In the genomic region with DNA sequence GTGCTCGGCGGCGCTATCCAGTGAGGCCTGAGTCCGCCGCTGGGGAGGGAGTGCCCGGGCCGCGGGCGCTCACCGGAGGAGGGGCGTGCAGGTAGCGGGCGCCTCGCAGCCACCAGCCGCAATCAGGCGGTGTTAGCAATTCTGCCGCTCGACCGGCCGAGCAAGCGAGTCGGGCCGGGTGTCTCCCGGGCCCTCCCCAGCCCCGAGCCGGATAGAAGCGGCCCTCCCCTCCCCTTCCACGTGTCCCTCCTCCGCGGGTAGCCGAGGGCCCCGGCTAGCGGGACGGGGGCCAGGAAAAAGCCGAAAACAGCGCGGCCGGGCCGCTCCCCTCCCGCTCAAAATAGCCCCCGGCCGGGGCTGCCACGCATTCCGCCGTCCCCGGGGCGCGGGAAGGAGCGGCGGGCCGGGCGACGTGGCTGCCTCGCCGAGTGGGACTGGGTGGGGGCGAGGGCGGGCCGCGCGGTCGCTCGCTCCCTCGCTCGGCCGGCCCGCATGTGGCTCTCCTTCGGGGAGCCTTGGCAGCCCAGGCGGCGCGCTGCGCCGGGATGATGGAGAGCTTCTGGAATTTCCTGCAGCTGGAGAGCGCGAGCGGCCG, we compare ENCODE assay signal across 8 mouse cellular contexts. TPM values are rescaled to one million over a fixed set of nuclear protein-coding genes. Genes with fewer than 3 reads are reported as not detected.
DNase-seq lines count a peak whose midpoint lies in the region; ATAC-seq and TF ChIP-seq lines count a peak whose summit lies in the region.

No protein-coding gene starts in this region.

- 1% methylated on average over 76 of the region's 76 CpGs for WGBS in cerebellum, adult 2 months
- under 1% methylated on average over 74 of the region's 76 CpGs for WGBS in heart, embryonic 10.5 days
- WGBS in kidney, postnatal 0 days: under 1% methylated on average over 59 of the region's 76 CpGs

- H3K27ac ChIP-seq in cerebellum, adult 2 months (ENCODE audit: insufficient read depth, low read length): no peak overlapping the region
- H3K27ac ChIP-seq in cortical plate, adult 2 months (ENCODE audit: insufficient read depth, low read length): no peak overlapping the region
- peak overlapping the region; percentile 96 for H3K27ac ChIP-seq in heart, embryonic 10.5 days
- peak overlapping the region; percentile 90 for H3K27ac ChIP-seq in kidney, postnatal 0 days

- no peak for TF ChIP-seq POLR2A in cerebellum, adult 2 months (IDR thresholded peaks at IDR 0.05; ENCODE audit: borderline replicate concordance, insufficient read depth, low read length)
- TF ChIP-seq POLR2A in cortical plate, adult 2 months (IDR thresholded peaks at IDR 0.05; ENCODE audit: extremely low read depth, insufficient read depth, low read length): no peak

- no peaks in the 10 kb centered on the region for H3K9me3 ChIP-seq in heart, embryonic 10.5 days
- H3K9me3 ChIP-seq in kidney, postnatal 0 days (replicated peaks; ENCODE audit: low read length): no peaks in the 10 kb centered on the region

- H3K9ac ChIP-seq in kidney, postnatal 0 days (ENCODE audit: low read depth, low read length): peak overlapping the region; percentile 86

- DNase-seq in cerebellum, adult 2 months: peak in 1 of 2 experiments; percentile 53
- DNase-seq in cerebellum, postnatal 36 days: no peak
- DNase-seq in heart, embryonic 10.5 days (ENCODE audit: low spot score): no peak
- DNase-seq in kidney, postnatal 0 days (ENCODE audit: low spot score): peak; percentile 86
- DNase-seq in testis, postnatal 10 days (ENCODE audit: low spot score): peak; percentile 78

- H3K27me3 ChIP-seq in cerebellum, adult 2 months (ENCODE audit: control insufficient read depth, insufficient read depth, low read length): no peaks in the 10 kb centered on the region
- no peaks in the 10 kb centered on the region for H3K27me3 ChIP-seq in heart, embryonic 10.5 days (ENCODE audit: insufficient read depth, poor library complexity, severe bottlenecking)
- no peaks in the 10 kb centered on the region for H3K27me3 ChIP-seq in kidney, postnatal 0 days (ENCODE audit: insufficient read depth, low read length)

- ATAC-seq in kidney, postnatal 0 days (replicated peaks; ENCODE audit: low FRiP score, low read depth): peak; percentile 40
- ATAC-seq in megakaryocyte, adult 5-6 weeks (ENCODE audit: poor library complexity, severe bottlenecking): peak; percentile 45
- no peak for ATAC-seq in monocyte, adult 5-6 weeks (replicated peaks; ENCODE audit: insufficient number of reproducible peaks, low FRiP score, low TSS enrichment, poor library complexity, severe bottlenecking)

- H3K36me3 ChIP-seq in heart, embryonic 10.5 days: no peaks in the 10 kb centered on the region
- no peaks in the 10 kb centered on the region for H3K36me3 ChIP-seq in kidney, postnatal 0 days (ENCODE audit: insufficient read depth, low read length)

- H3K4me3 ChIP-seq in cerebellum, adult 2 months (replicated peaks; ENCODE audit: insufficient read depth, low read depth, low read length): peak overlapping the region; percentile 44
- H3K4me3 ChIP-seq in cortical plate, adult 2 months (ENCODE audit: insufficient read depth, low read length): peak overlapping the region; percentile 4; the same call in 1 of the 2 replicates
- H3K4me3 ChIP-seq in heart, embryonic 10.5 days: peak overlapping the region; percentile 83
- peak overlapping the region; percentile 63 for H3K4me3 ChIP-seq in kidney, postnatal 0 days (replicated peaks; ENCODE audit: low read depth, low read length)

- H3K4me1 ChIP-seq in cerebellum, adult 2 months (ENCODE audit: control insufficient read depth, insufficient read depth, low read length): peaks cover 49% of the 10 kb centered on the region
- peaks cover 12% of the 10 kb centered on the region for H3K4me1 ChIP-seq in cortical plate, adult 2 months (ENCODE audit: control insufficient read depth, insufficient read depth, low read length)
- H3K4me1 ChIP-seq in heart, embryonic 10.5 days: peaks cover 90% of the 10 kb centered on the region
- peaks cover 50% of the 10 kb centered on the region for H3K4me1 ChIP-seq in kidney, postnatal 0 days (replicated peaks; ENCODE audit: insufficient read depth, low read length)

- H3K4me2 ChIP-seq in kidney, postnatal 0 days (ENCODE audit: low read length): peak overlapping the region; percentile 100

- TF ChIP-seq CTCF in cerebellum, adult 2 months (IDR thresholded peaks at IDR 0.05; ENCODE audit: borderline replicate concordance, insufficient read depth, low read depth, low read length): no peak
- TF ChIP-seq CTCF in cortical plate, adult 2 months (IDR thresholded peaks at IDR 0.05; ENCODE audit: extremely low read depth, insufficient read depth, low read length): no peak
- TF ChIP-seq CTCF in kidney, postnatal 0 days (IDR thresholded peaks at IDR 0.05; ENCODE audit: low read depth): 0 out of 2 replicates have a peak, but pooled peaks have one; percentile 6

RNA-seq across cellular contexts. Expression of gene Ahdc1, which starts 27.6 kb away (rescaled TPM):
- polyA plus RNA-seq in cerebellum, adult 2 months (2012; rRNA removed): 30.8 and 34.3 TPM in 2 replicates
- polyA plus RNA-seq in cortical plate, adult 2 months (2012; rRNA removed): 23.8 and 26.4 TPM in 2 replicates
- polyA plus RNA-seq in heart, embryonic 10.5 days (2016; fragmentation: Nextera tagmentation; extraction: Ambion mirVana): 8.4 and 12.2 TPM in 2 replicates
- 6.4 and 6.7 TPM in 2 replicates for polyA plus RNA-seq in kidney, postnatal 0 days (2015; fragmentation: Nextera tagmentation; extraction: Ambion mirVana)
- 3.0 and 4.4 TPM in 2 replicates for total RNA-seq in megakaryocyte, adult 5-6 weeks (2015)
- total RNA-seq in megakaryocyte, adult 5-6 weeks (2017): 0.77 and 3.6 TPM in 2 replicates
- total RNA-seq in monocyte, adult 5-6 weeks (2017): 2.8 to 13.7 TPM (median 3.3 TPM) in 3 replicates

Comparison
In these comparisons a context has a peak if more than half of its experiments do, and no peak if none do; other contexts are left out.
1. DNase-seq: peak in kidney, postnatal 0 days (single experiment) and testis, postnatal 10 days (single experiment); none in cerebellum, postnatal 36 days (0 of 2) and heart, embryonic 10.5 days (single experiment).
2. H3K27ac ChIP-seq: peak in heart, embryonic 10.5 days (single experiment) and kidney, postnatal 0 days (single experiment); none in cerebellum, adult 2 months (single experiment) and cortical plate, adult 2 months (single experiment).
3. H3K4me3 ChIP-seq: peak in every context shown above with its lines; median percentile 83 in heart, embryonic 10.5 days; 63 in kidney, postnatal 0 days; 44 in cerebellum, adult 2 months; 4 in cortical plate, adult 2 months.